Mouse (Mus musculus): ENCODE data around the gene Enpp3. TPM values are rescaled to one million over a fixed set of nuclear protein-coding genes. Genes with fewer than 3 reads are reported as not detected.
A peak's percentile ranks its signal among the peaks of the same experiment; 100 is the strongest.

Gene Enpp3
- polyA plus RNA-seq, 1 experiment, result 74.7 TPM

GRCm38 (mm10) chr10:24826130-24826529 is 16.5 kb downstream of the Enpp3 start:
- no peak overlapping the region for H3K4me3 ChIP-seq (ENCODE audit: low read depth, low read length)
- H3K27ac ChIP-seq (ENCODE audit: insufficient read depth, low read length), result peak overlapping the region; percentile 37; the same call in 1 of the 2 replicates
- TF ChIP-seq EP300 (IDR thresholded peaks at IDR 0.05; ENCODE audit: insufficient read depth, low read depth, low read length), result 0 out of 2 replicates have a peak, but pooled peaks have one; percentile 14
- TF ChIP-seq POLR2A (IDR thresholded peaks at IDR 0.05; ENCODE audit: insufficient read depth, low read length), result no peak
- H3K27me3 ChIP-seq (ENCODE audit: control insufficient read depth, insufficient read depth, low read length, poor library complexity, severe bottlenecking), result no peaks in the 10 kb centered on the region
- H3K9ac ChIP-seq (ENCODE audit: low read depth, poor library complexity, severe bottlenecking), result no peak overlapping the region
- H3K4me1 ChIP-seq (ENCODE audit: control insufficient read depth, insufficient read depth, low read length), result peaks cover 6% of the 10 kb centered on the region
- peaks cover 37% of the 10 kb centered on the region for H3K36me3 ChIP-seq (ENCODE audit: control insufficient read depth, insufficient read depth, low read length, poor library complexity, severe bottlenecking)
- H3K9me3 ChIP-seq (replicated peaks; ENCODE audit: control insufficient read depth, insufficient read depth, low read length, poor library complexity, severe bottlenecking), result no peaks in the 10 kb centered on the region

GRCm38 (mm10) chr10:24825456-24826081 is 17.1 kb downstream of the Enpp3 start:
- peaks cover 37% of the 10 kb centered on the region for H3K36me3 ChIP-seq (ENCODE audit: control insufficient read depth, insufficient read depth, low read length, poor library complexity, severe bottlenecking)
- H3K27me3 ChIP-seq (ENCODE audit: control insufficient read depth, insufficient read depth, low read length, poor library complexity, severe bottlenecking), result no peaks in the 10 kb centered on the region
- no peaks in the 10 kb centered on the region for H3K9me3 ChIP-seq (replicated peaks; ENCODE audit: control insufficient read depth, insufficient read depth, low read length, poor library complexity, severe bottlenecking)
- no peak for TF ChIP-seq POLR2A (IDR thresholded peaks at IDR 0.05; ENCODE audit: insufficient read depth, low read length)
- no peak for TF ChIP-seq EP300 (IDR thresholded peaks at IDR 0.05; ENCODE audit: insufficient read depth, low read depth, low read length)
- no peak for TF ChIP-seq CTCF (IDR thresholded peaks at IDR 0.05; ENCODE audit: low read depth, low read length)
- H3K27ac ChIP-seq (ENCODE audit: insufficient read depth, low read length), result peak overlapping the region; percentile 37
- H3K4me3 ChIP-seq (ENCODE audit: low read depth, low read length), result no peak overlapping the region
- H3K9ac ChIP-seq (ENCODE audit: low read depth, poor library complexity, severe bottlenecking), result no peak overlapping the region
- peaks cover 6% of the 10 kb centered on the region for H3K4me1 ChIP-seq (ENCODE audit: control insufficient read depth, insufficient read depth, low read length)

DNA sequence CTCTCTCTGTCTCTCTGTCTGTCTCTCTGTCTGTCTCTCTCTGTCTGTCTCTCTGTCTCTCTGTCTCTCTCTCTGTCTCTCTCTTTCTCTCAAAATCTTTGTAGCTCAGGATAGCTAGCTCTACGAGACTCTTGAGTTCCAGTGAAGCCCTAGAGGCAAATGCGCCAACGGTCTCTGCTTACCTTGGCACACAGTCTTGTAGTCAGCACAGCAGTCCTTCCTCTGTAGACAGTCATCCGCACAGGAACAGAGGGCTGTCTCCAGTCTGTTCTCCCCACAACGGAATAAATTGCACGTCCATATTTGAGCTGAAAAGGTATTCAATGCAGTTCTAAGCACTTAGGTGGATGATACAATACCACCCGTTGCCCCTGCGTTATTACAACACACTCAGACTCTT is 18.0 kb downstream of the Enpp3 start:
- Histone ChIP-seq H3K36me3 (ENCODE audit: control insufficient read depth, insufficient read depth, low read length, poor library complexity, severe bottlenecking) (peaks cover 40% of the 10 kb centered on the region), H3K27ac (ENCODE audit: insufficient read depth, low read length) (no peak overlapping the region), H3K4me1 (ENCODE audit: control insufficient read depth, insufficient read depth, low read length) (peaks cover 6% of the 10 kb centered on the region), H3K27me3 (ENCODE audit: control insufficient read depth, insufficient read depth, low read length, poor library complexity, severe bottlenecking) (no peaks in the 10 kb centered on the region), H3K4me3 (ENCODE audit: low read depth, low read length) (no peak overlapping the region), H3K9me3 (replicated peaks; ENCODE audit: control insufficient read depth, insufficient read depth, low read length, poor library complexity, severe bottlenecking) (no peaks in the 10 kb centered on the region), H3K9ac (ENCODE audit: low read depth, poor library complexity, severe bottlenecking) (no peak overlapping the region)
- TF ChIP-seq POLR2A (IDR thresholded peaks at IDR 0.05; ENCODE audit: insufficient read depth, low read length) (no peak), EP300 (IDR thresholded peaks at IDR 0.05; ENCODE audit: insufficient read depth, low read depth, low read length) (no peak), CTCF (IDR thresholded peaks at IDR 0.05; ENCODE audit: low read depth, low read length) (no peak)

DNA sequence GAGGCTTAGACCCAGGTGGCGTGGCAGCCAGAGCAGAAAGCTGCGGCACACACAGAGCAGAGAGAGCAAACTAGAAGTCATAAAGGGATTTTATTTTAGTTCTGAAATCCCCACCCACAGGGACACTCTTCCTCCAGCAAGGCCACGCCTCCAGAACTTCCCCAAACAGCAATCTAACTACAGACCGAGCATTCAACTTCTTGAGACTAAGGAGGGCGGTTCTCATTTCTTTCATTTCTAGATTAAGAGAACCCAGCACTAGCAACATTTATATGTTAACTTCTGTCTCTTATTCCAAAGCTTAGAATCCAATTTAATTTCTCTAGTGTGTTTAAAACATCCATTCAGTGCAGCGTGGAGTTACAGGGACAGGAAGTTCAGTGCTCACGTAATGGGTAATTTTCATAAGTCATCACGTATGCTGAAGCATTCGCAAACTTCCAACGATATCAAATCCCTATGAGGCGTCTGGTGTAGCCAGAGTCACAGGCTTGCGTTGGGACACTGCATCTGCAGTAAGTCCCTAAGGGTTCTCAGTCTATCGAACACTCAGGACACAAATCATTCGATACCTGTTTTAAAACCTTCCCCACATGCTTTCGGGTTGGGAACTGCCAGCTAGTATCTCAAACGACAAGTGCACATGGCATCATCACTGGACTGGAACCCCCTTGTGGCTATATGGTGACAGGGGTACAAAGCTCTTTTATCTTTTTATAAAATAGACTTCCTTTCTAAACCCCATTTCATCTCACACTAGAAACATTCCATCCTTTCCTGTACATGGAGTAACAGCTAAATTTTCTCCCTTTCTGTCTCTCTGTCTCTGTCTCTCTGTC is 18.7 kb downstream of the Enpp3 start:
- no peak overlapping the region for H3K4me3 ChIP-seq (ENCODE audit: low read depth, low read length)
- H3K36me3 ChIP-seq (ENCODE audit: control insufficient read depth, insufficient read depth, low read length, poor library complexity, severe bottlenecking), result peaks cover 36% of the 10 kb centered on the region
- no peaks in the 10 kb centered on the region for H3K27me3 ChIP-seq (ENCODE audit: control insufficient read depth, insufficient read depth, low read length, poor library complexity, severe bottlenecking)
- H3K9me3 ChIP-seq (replicated peaks; ENCODE audit: control insufficient read depth, insufficient read depth, low read length, poor library complexity, severe bottlenecking), result no peaks in the 10 kb centered on the region
- peaks cover 6% of the 10 kb centered on the region for H3K4me1 ChIP-seq (ENCODE audit: control insufficient read depth, insufficient read depth, low read length)
- H3K9ac ChIP-seq (ENCODE audit: low read depth, poor library complexity, severe bottlenecking), result no peak overlapping the region
- H3K27ac ChIP-seq (ENCODE audit: insufficient read depth, low read length), result no peak overlapping the region
- TF ChIP-seq CTCF (IDR thresholded peaks at IDR 0.05; ENCODE audit: low read depth, low read length), result no peak
- TF ChIP-seq EP300 (IDR thresholded peaks at IDR 0.05; ENCODE audit: insufficient read depth, low read depth, low read length), result no peak
- TF ChIP-seq POLR2A (IDR thresholded peaks at IDR 0.05; ENCODE audit: insufficient read depth, low read length), result no peak

DNA sequence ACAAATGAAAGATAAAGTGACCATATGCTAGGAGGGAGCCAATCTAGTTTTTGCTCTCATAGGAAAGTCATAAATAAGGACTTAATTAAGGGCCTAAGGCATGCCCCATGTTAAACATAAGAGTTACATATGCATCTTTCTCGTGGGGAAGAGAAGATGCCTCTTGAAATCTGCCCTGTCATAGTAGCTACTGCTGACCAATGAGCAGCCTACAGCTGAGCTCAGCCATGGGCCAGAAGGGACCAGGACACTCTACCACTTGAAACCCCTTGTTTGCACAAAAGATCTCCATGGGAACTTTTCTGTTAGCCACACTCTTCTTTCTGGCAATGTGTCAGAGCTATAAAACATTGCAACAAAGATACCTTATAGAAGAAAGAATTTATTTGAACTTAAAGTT is 19.4 kb downstream of the Enpp3 start:
- TF ChIP-seq CTCF (IDR thresholded peaks at IDR 0.05; ENCODE audit: low read depth, low read length) (no peak), POLR2A (IDR thresholded peaks at IDR 0.05; ENCODE audit: insufficient read depth, low read length) (no peak), EP300 (IDR thresholded peaks at IDR 0.05; ENCODE audit: insufficient read depth, low read depth, low read length) (no peak)
- no peak overlapping the region for H3K4me3 ChIP-seq (ENCODE audit: low read depth, low read length)

GRCm38 (mm10) chr10:24822842-24823241 is 19.8 kb downstream of the Enpp3 start:
- H3K36me3 ChIP-seq (ENCODE audit: control insufficient read depth, insufficient read depth, low read length, poor library complexity, severe bottlenecking), result peaks cover 38% of the 10 kb centered on the region
- H3K27ac ChIP-seq (ENCODE audit: insufficient read depth, low read length), result no peak overlapping the region
- peaks cover 4% of the 10 kb centered on the region for H3K4me1 ChIP-seq (ENCODE audit: control insufficient read depth, insufficient read depth, low read length)
- no peak overlapping the region for H3K9ac ChIP-seq (ENCODE audit: low read depth, poor library complexity, severe bottlenecking)
- H3K27me3 ChIP-seq (ENCODE audit: control insufficient read depth, insufficient read depth, low read length, poor library complexity, severe bottlenecking), result no peaks in the 10 kb centered on the region
- H3K9me3 ChIP-seq (replicated peaks; ENCODE audit: control insufficient read depth, insufficient read depth, low read length, poor library complexity, severe bottlenecking), result no peaks in the 10 kb centered on the region
- H3K4me3 ChIP-seq (ENCODE audit: low read depth, low read length), result no peak overlapping the region
- TF ChIP-seq EP300 (IDR thresholded peaks at IDR 0.05; ENCODE audit: insufficient read depth, low read depth, low read length), result no peak
- no peak for TF ChIP-seq CTCF (IDR thresholded peaks at IDR 0.05; ENCODE audit: low read depth, low read length)
- no peak for TF ChIP-seq POLR2A (IDR thresholded peaks at IDR 0.05; ENCODE audit: insufficient read depth, low read length)

More for the DNA sequence above, 19.4 kb downstream of the Enpp3 start:
- Histone ChIP-seq H3K27me3 (ENCODE audit: control insufficient read depth, insufficient read depth, low read length, poor library complexity, severe bottlenecking) (no peaks in the 10 kb centered on the region), H3K9ac (ENCODE audit: low read depth, poor library complexity, severe bottlenecking) (no peak overlapping the region), H3K36me3 (ENCODE audit: control insufficient read depth, insufficient read depth, low read length, poor library complexity, severe bottlenecking) (peaks cover 36% of the 10 kb centered on the region), H3K27ac (ENCODE audit: insufficient read depth, low read length) (no peak overlapping the region), H3K4me1 (ENCODE audit: control insufficient read depth, insufficient read depth, low read length) (peaks cover 6% of the 10 kb centered on the region), H3K9me3 (replicated peaks; ENCODE audit: control insufficient read depth, insufficient read depth, low read length, poor library complexity, severe bottlenecking) (no peaks in the 10 kb centered on the region)

All from ES-Bruce4 (cell line).